8 mouse cellular contexts compared by ENCODE assay signal in genomic region chr12:112670718-112671393, GRCm38 (mm10). TPM values are rescaled to one million over a fixed set of nuclear protein-coding genes. Genes with fewer than 3 reads are reported as not detected.
DNase-seq lines count a peak whose midpoint lies in the region; ATAC-seq lines count a peak whose summit lies in the region.

No protein-coding gene starts in this region.

- peaks cover 82% of the 10 kb centered on the region for H3K4me1 ChIP-seq in kidney, embryonic 16.5 days (ENCODE audit: insufficient read depth, low read length)
- H3K4me1 ChIP-seq in neural tube, embryonic 14.5 days (ENCODE audit: control insufficient read depth, insufficient read depth, low read length) = peaks cover 54% of the 10 kb centered on the region

- H3K4me3 ChIP-seq in kidney, embryonic 16.5 days (ENCODE audit: low read length) = no peak overlapping the region; the same call in 1 of the 2 replicates
- no peak overlapping the region for H3K4me3 ChIP-seq in neural tube, embryonic 14.5 days (ENCODE audit: low read depth, low read length)

- H3K27me3 ChIP-seq in kidney, embryonic 16.5 days (ENCODE audit: insufficient read depth, low read length) = no peaks in the 10 kb centered on the region
- H3K27me3 ChIP-seq in neural tube, embryonic 14.5 days (ENCODE audit: control insufficient read depth, insufficient read depth, low read length) = no peaks in the 10 kb centered on the region

- peak; percentile 44 for DNase-seq in 3T3-L1 (ENCODE audit: low read depth, low spot score)
- DNase-seq in adrenal gland, adult 2 months = peak; percentile 94
- DNase-seq in heart, adult 8-10 months (ENCODE audit: low spot score) = peak; percentile 61
- no peak for DNase-seq in cerebellum, adult 18-20 months
- DNase-seq in layer of hippocampus, adult 8-10 months (ENCODE audit: low spot score in 2 of 2) = no peak

- H3K36me3 ChIP-seq in kidney, embryonic 16.5 days (ENCODE audit: insufficient read depth, low read length) = peaks cover 36% of the 10 kb centered on the region
- peaks cover 22% of the 10 kb centered on the region; the same call in 1 of the 2 replicates for H3K36me3 ChIP-seq in neural tube, embryonic 14.5 days (ENCODE audit: control insufficient read depth, insufficient read depth, low read length)

- H3K4me2 ChIP-seq in kidney, embryonic 16.5 days (replicated peaks; ENCODE audit: low read depth, low read length) = peak overlapping the region; percentile 72
- peak overlapping the region; percentile 74; the same call in 1 of the 2 replicates for H3K4me2 ChIP-seq in neural tube, embryonic 14.5 days (ENCODE audit: low read depth, low read length)

- no peaks in the 10 kb centered on the region for H3K9me3 ChIP-seq in kidney, embryonic 16.5 days (ENCODE audit: low read length)
- H3K9me3 ChIP-seq in neural tube, embryonic 14.5 days (ENCODE audit: control insufficient read depth, low read length) = no peaks in the 10 kb centered on the region

- H3K9ac ChIP-seq in kidney, embryonic 16.5 days (replicated peaks; ENCODE audit: low read length) = peak overlapping the region; percentile 49
- no peak overlapping the region for H3K9ac ChIP-seq in neural tube, embryonic 14.5 days (replicated peaks; ENCODE audit: low read depth, low read length)

- ATAC-seq in kidney, embryonic 16.5 days (ENCODE audit: low FRiP score, low TSS enrichment) = 0 out of 2 replicates have a peak, but pooled peaks have one; percentile 10
- ATAC-seq in neural tube, embryonic 14.5 days (ENCODE audit: low read depth) = no peak
- no peak for ATAC-seq in megakaryocyte-erythroid progenitor cell, adult 5-6 weeks (replicated peaks; ENCODE audit: low FRiP score, low TSS enrichment, poor library complexity, severe bottlenecking)

- WGBS in kidney, embryonic 16.5 days = 39% methylated on average over 9 of the region's 9 CpGs
- WGBS in neural tube, embryonic 14.5 days = 43% methylated on average over 9 of the region's 9 CpGs

- peak overlapping the region; percentile 29; the same call in 1 of the 2 replicates for H3K27ac ChIP-seq in kidney, embryonic 16.5 days (ENCODE audit: low read length)
- no peak overlapping the region for H3K27ac ChIP-seq in neural tube, embryonic 14.5 days (ENCODE audit: low read depth, low read length)

RNA-seq across cellular contexts. Expression of gene Akt1, which starts 3.8 kb away (rescaled TPM):
- 100 to 1,000 TPM; 267 to 369 TPM for total RNA-seq in adrenal gland, adult 2 months (2021)
- 291 and 463 TPM in 2 replicates for polyA plus RNA-seq in adrenal gland, adult 2 months (2012; rRNA removed)
- total RNA-seq in heart, adult 8-10 months (2022) = 100 to 1,000 TPM; 161 to 195 (median 179) TPM
- 49.5 TPM in 2 replicates for polyA plus RNA-seq in kidney, embryonic 16.5 days (2015; fragmentation: Nextera tagmentation; extraction: Ambion mirVana)
- polyA plus RNA-seq in neural tube, embryonic 14.5 days (2014; fragmentation: Nextera tagmentation; extraction: Ambion mirVana) = 57.9 and 59.2 TPM in 2 replicates
- total RNA-seq in megakaryocyte-erythroid progenitor cell, adult 5-6 weeks (2014; fragmentation: Nextera tagmentation) = 101 and 119 TPM in 2 replicates
- total RNA-seq in megakaryocyte-erythroid progenitor cell, adult 5-6 weeks (2017) = 42.9 and 71.8 TPM in 2 replicates
- 100 to 1,000 TPM; 153 to 162 (median 161) TPM for total RNA-seq in layer of hippocampus, adult 8-10 months (2022)

RNA-seq across cellular contexts. Expression of gene Zbtb42, which starts 7.8 kb away (rescaled TPM):
- 10 to 100 TPM in 1 of 2 experiments, 1 to 10 TPM in 1; 5.5 to 15.8 TPM for total RNA-seq in adrenal gland, adult 2 months (2021)
- 25.5 and 32.6 TPM in 2 replicates for polyA plus RNA-seq in adrenal gland, adult 2 months (2012; rRNA removed)
- 1 to 10 TPM; 4.0 to 5.5 (median 4.9) TPM for total RNA-seq in heart, adult 8-10 months (2022)
- polyA plus RNA-seq in kidney, embryonic 16.5 days (2015; fragmentation: Nextera tagmentation; extraction: Ambion mirVana) = 6.4 and 7.0 TPM in 2 replicates
- polyA plus RNA-seq in neural tube, embryonic 14.5 days (2014; fragmentation: Nextera tagmentation; extraction: Ambion mirVana) = 1.3 and 3.5 TPM in 2 replicates
- total RNA-seq in megakaryocyte-erythroid progenitor cell, adult 5-6 weeks (2014; fragmentation: Nextera tagmentation) = 0.33 and 0.67 TPM in 2 replicates
- 0.11 and 6.8 TPM in 2 replicates for total RNA-seq in megakaryocyte-erythroid progenitor cell, adult 5-6 weeks (2017)
- 1 to 10 TPM in 3 of 4 experiments, under 1 TPM in 1; 0.98 to 2.2 (median 1.1) TPM for total RNA-seq in layer of hippocampus, adult 8-10 months (2022)

RNA-seq across cellular contexts. Expression of gene Siva1, which starts 26.4 kb away (rescaled TPM):
- total RNA-seq in adrenal gland, adult 2 months (2021) = 10 to 100 TPM; 23.6 to 53.6 TPM
- polyA plus RNA-seq in adrenal gland, adult 2 months (2012; rRNA removed) = 49.1 and 67.3 TPM in 2 replicates
- total RNA-seq in heart, adult 8-10 months (2022) = 10 to 100 TPM; 28.3 to 35.2 (median 30.0) TPM
- 273 and 296 TPM in 2 replicates for polyA plus RNA-seq in kidney, embryonic 16.5 days (2015; fragmentation: Nextera tagmentation; extraction: Ambion mirVana)
- 44.7 and 46.8 TPM in 2 replicates for polyA plus RNA-seq in neural tube, embryonic 14.5 days (2014; fragmentation: Nextera tagmentation; extraction: Ambion mirVana)
- 168 and 170 TPM in 2 replicates for total RNA-seq in megakaryocyte-erythroid progenitor cell, adult 5-6 weeks (2014; fragmentation: Nextera tagmentation)
- total RNA-seq in megakaryocyte-erythroid progenitor cell, adult 5-6 weeks (2017) = 169 and 202 TPM in 2 replicates
- 10 to 100 TPM; 20.8 to 23.5 (median 22.1) TPM for total RNA-seq in layer of hippocampus, adult 8-10 months (2022)

RNA-seq across cellular contexts. Expression of gene Cep170b, which starts 49.4 kb away (rescaled TPM):
- 10 to 100 TPM; 48.8 to 52.1 TPM for total RNA-seq in adrenal gland, adult 2 months (2021)
- polyA plus RNA-seq in adrenal gland, adult 2 months (2012; rRNA removed) = 49.0 and 52.5 TPM in 2 replicates
- 10 to 100 TPM; 12.3 to 14.7 (median 13.4) TPM for total RNA-seq in heart, adult 8-10 months (2022)
- 15.7 and 17.5 TPM in 2 replicates for polyA plus RNA-seq in kidney, embryonic 16.5 days (2015; fragmentation: Nextera tagmentation; extraction: Ambion mirVana)
- polyA plus RNA-seq in neural tube, embryonic 14.5 days (2014; fragmentation: Nextera tagmentation; extraction: Ambion mirVana) = 33.2 and 36.1 TPM in 2 replicates
- 0.07 and 2.0 TPM in 2 replicates for total RNA-seq in megakaryocyte-erythroid progenitor cell, adult 5-6 weeks (2014; fragmentation: Nextera tagmentation)
- 0.11 and 20.5 TPM in 2 replicates for total RNA-seq in megakaryocyte-erythroid progenitor cell, adult 5-6 weeks (2017)
- 100 to 1,000 TPM; 190 to 216 (median 203) TPM for total RNA-seq in layer of hippocampus, adult 8-10 months (2022)

RNA-seq across cellular contexts. Expression of gene Adssl1, which starts 51.0 kb away (rescaled TPM):
- total RNA-seq in adrenal gland, adult 2 months (2021) = 10 to 100 TPM; 10.7 to 39.1 TPM
- 10.6 and 11.0 TPM in 2 replicates for polyA plus RNA-seq in adrenal gland, adult 2 months (2012; rRNA removed)
- 100 to 1,000 TPM; 184 to 207 (median 193) TPM for total RNA-seq in heart, adult 8-10 months (2022)
- 10.7 and 12.7 TPM in 2 replicates for polyA plus RNA-seq in kidney, embryonic 16.5 days (2015; fragmentation: Nextera tagmentation; extraction: Ambion mirVana)
- polyA plus RNA-seq in neural tube, embryonic 14.5 days (2014; fragmentation: Nextera tagmentation; extraction: Ambion mirVana) = 2.7 and 3.4 TPM in 2 replicates
- 3.7 and 6.2 TPM in 2 replicates for total RNA-seq in megakaryocyte-erythroid progenitor cell, adult 5-6 weeks (2014; fragmentation: Nextera tagmentation)
- 5.0 and 5.8 TPM in 2 replicates for total RNA-seq in megakaryocyte-erythroid progenitor cell, adult 5-6 weeks (2017)
- 10 to 100 TPM in 3 of 4 experiments, 1 to 10 TPM in 1; 9.6 to 30.4 (median 20.8) TPM for total RNA-seq in layer of hippocampus, adult 8-10 months (2022)

Comparison
In these comparisons a context has a peak if more than half of its experiments do, and no peak if none do; other contexts are left out.
1. DNase-seq: peak in 3T3-L1 (single experiment), adrenal gland, adult 2 months (single experiment) and heart, adult 8-10 months (single experiment); none in cerebellum, adult 18-20 months (0 of 2) and layer of hippocampus, adult 8-10 months (0 of 2).